Mouse (Mus musculus): Measurements from ENCODE around the gene Slc20a1. TPM values are rescaled to one million over a fixed set of nuclear protein-coding genes. Genes with fewer than 3 reads are reported as not detected.

The Slc20a1 gene
- polyA plus RNA-seq, 1 experiment from 2014 or later: 20.1 TPM

- Histone ChIP-seq H3K4me3 (ENCODE audit: low read length) (no peak overlapping the region), H3K36me3 (ENCODE audit: control insufficient read depth, insufficient read depth, low read length) (no peaks in the 10 kb centered on the region), H3K4me2 (ENCODE audit: low read depth, low read length) (no peak overlapping the region), H3K9ac (ENCODE audit: low read length) (no peak overlapping the region), H3K27ac (ENCODE audit: low read length) (no peak overlapping the region), H3K27me3 (ENCODE audit: control insufficient read depth, insufficient read depth, low read depth, low read length) (no peaks in the 10 kb centered on the region), H3K4me1 (replicated peaks; ENCODE audit: control insufficient read depth, insufficient read depth, low read length) (no peaks in the 10 kb centered on the region), H3K9me3 (ENCODE audit: control insufficient read depth, low read length) (no peaks in the 10 kb centered on the region)
- 85% methylated on average over 4 of the region's 4 CpGs for WGBS
- ATAC-seq (ENCODE audit: low read depth): no peak
These were observed 20.1 kb downstream of the Slc20a1 start for GRCm38 (mm10) chr2:129218537-129219105.

DNA sequence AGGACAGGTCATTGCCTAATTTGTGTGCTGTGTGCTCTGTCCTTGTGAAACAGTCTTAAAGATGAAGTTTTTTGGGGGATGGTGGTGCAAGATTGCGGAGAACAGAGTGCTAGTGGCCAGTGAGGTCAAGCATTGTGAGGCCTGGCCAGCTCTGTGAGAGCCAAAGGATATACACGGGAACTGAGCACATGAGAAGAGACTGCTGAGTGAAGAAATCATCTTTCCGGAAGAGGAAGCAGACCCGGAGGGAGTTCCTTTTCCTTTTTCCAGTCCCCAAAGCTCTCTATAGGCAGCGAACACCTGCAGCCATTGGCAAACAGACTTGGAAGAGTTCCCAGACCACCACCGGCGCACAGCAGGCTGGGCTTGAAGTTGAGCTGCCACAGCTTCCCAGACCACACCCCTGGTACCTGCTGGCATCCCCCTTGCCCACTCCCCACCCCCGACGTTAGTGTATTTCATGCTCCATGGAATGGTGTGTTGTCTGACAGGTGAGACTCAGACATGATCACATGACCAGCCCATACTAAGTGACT is 22.6 kb downstream of the Slc20a1 start:
- Histone ChIP-seq H3K9ac (ENCODE audit: low read length) (no peak overlapping the region), H3K27ac (ENCODE audit: low read length) (no peak overlapping the region), H3K36me3 (ENCODE audit: control insufficient read depth, insufficient read depth, low read length) (no peaks in the 10 kb centered on the region), H3K27me3 (ENCODE audit: control insufficient read depth, insufficient read depth, low read depth, low read length) (no peaks in the 10 kb centered on the region), H3K9me3 (ENCODE audit: control insufficient read depth, low read length) (no peaks in the 10 kb centered on the region), H3K4me1 (replicated peaks; ENCODE audit: control insufficient read depth, insufficient read depth, low read length) (no peaks in the 10 kb centered on the region), H3K4me3 (ENCODE audit: low read length) (no peak overlapping the region), H3K4me2 (ENCODE audit: low read depth, low read length) (no peak overlapping the region)
- 55% methylated on average over 9 of the region's 9 CpGs for WGBS
- ATAC-seq (ENCODE audit: low read depth): no peak

DNA sequence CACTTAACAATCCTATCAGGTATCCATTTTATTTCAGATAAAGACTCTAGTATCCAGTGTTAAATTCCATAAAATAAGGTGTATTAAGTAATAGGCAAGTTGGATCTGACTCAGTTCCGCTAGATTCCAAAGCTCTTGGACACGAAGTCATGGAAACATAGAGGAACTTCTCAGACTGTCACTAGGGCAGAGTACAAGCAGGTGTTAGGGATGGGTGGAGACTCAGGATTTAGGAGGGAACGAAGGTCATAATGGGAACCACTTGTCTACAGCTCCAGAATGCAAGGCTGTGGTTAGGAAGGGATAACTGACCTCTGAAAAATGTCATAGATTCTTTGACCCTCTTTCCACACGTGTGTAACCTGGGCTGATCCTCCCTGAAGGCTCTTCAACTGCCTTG is 25.6 kb downstream of the Slc20a1 start:
- Histone ChIP-seq H3K9me3 (ENCODE audit: control insufficient read depth, low read length) (no peaks in the 10 kb centered on the region), H3K9ac (ENCODE audit: low read length) (no peak overlapping the region), H3K27ac (ENCODE audit: low read length) (no peak overlapping the region), H3K4me1 (replicated peaks; ENCODE audit: control insufficient read depth, insufficient read depth, low read length) (no peaks in the 10 kb centered on the region), H3K4me2 (ENCODE audit: low read depth, low read length) (no peak overlapping the region), H3K27me3 (ENCODE audit: control insufficient read depth, insufficient read depth, low read depth, low read length) (no peaks in the 10 kb centered on the region), H3K4me3 (ENCODE audit: low read length) (no peak overlapping the region), H3K36me3 (ENCODE audit: control insufficient read depth, insufficient read depth, low read length) (no peaks in the 10 kb centered on the region)
- WGBS: 73% methylated on average over 4 of the region's 4 CpGs
- ATAC-seq (ENCODE audit: low read depth): no peak

- no peak overlapping the region for H3K4me3 ChIP-seq (ENCODE audit: low read length)
- no peaks in the 10 kb centered on the region for H3K9me3 ChIP-seq (ENCODE audit: control insufficient read depth, low read length)
- H3K4me2 ChIP-seq (ENCODE audit: low read depth, low read length): no peak overlapping the region
- H3K4me1 ChIP-seq (replicated peaks; ENCODE audit: control insufficient read depth, insufficient read depth, low read length): no peaks in the 10 kb centered on the region
- H3K27ac ChIP-seq (ENCODE audit: low read length): no peak overlapping the region
- 77% methylated on average over 17 of the region's 17 CpGs for WGBS
- H3K9ac ChIP-seq (ENCODE audit: low read length): no peak overlapping the region
- ATAC-seq (ENCODE audit: low read depth): no peak
- no peaks in the 10 kb centered on the region for H3K27me3 ChIP-seq (ENCODE audit: control insufficient read depth, insufficient read depth, low read depth, low read length)
- no peaks in the 10 kb centered on the region for H3K36me3 ChIP-seq (ENCODE audit: control insufficient read depth, insufficient read depth, low read length)
These were observed 26.8 kb downstream of the Slc20a1 start for GRCm38 (mm10) chr2:129225251-129225819.

GRCm38 (mm10) chr2:129226296-129226851 is 27.8 kb downstream of the Slc20a1 start:
- no peaks in the 10 kb centered on the region for H3K27me3 ChIP-seq (ENCODE audit: control insufficient read depth, insufficient read depth, low read depth, low read length)
- no peak overlapping the region for H3K4me2 ChIP-seq (ENCODE audit: low read depth, low read length)
- H3K27ac ChIP-seq (ENCODE audit: low read length): no peak overlapping the region
- H3K9me3 ChIP-seq (ENCODE audit: control insufficient read depth, low read length): no peaks in the 10 kb centered on the region
- no peak for ATAC-seq (ENCODE audit: low read depth)
- no peak overlapping the region for H3K4me3 ChIP-seq (ENCODE audit: low read length)
- WGBS: 60% methylated on average over 11 of the region's 11 CpGs
- H3K9ac ChIP-seq (ENCODE audit: low read length): no peak overlapping the region
- no peaks in the 10 kb centered on the region for H3K36me3 ChIP-seq (ENCODE audit: control insufficient read depth, insufficient read depth, low read length)
- H3K4me1 ChIP-seq (replicated peaks; ENCODE audit: control insufficient read depth, insufficient read depth, low read length): no peaks in the 10 kb centered on the region

GRCm38 (mm10) chr2:129227011-129227529 is 28.5 kb downstream of the Slc20a1 start:
- H3K36me3 ChIP-seq (ENCODE audit: control insufficient read depth, insufficient read depth, low read length): no peaks in the 10 kb centered on the region
- H3K27me3 ChIP-seq (ENCODE audit: control insufficient read depth, insufficient read depth, low read depth, low read length): no peaks in the 10 kb centered on the region
- no peak overlapping the region for H3K4me3 ChIP-seq (ENCODE audit: low read length)
- H3K4me1 ChIP-seq (replicated peaks; ENCODE audit: control insufficient read depth, insufficient read depth, low read length): no peaks in the 10 kb centered on the region
- no peak overlapping the region for H3K4me2 ChIP-seq (ENCODE audit: low read depth, low read length)
- H3K9me3 ChIP-seq (ENCODE audit: control insufficient read depth, low read length): no peaks in the 10 kb centered on the region
- no peak overlapping the region for H3K27ac ChIP-seq (ENCODE audit: low read length)
- WGBS: 69% methylated on average over 7 of the region's 7 CpGs
- H3K9ac ChIP-seq (ENCODE audit: low read length): no peak overlapping the region
- no peak for ATAC-seq (ENCODE audit: low read depth)

GRCm38 (mm10) chr2:129227709-129228108 is 29.1 kb downstream of the Slc20a1 start:
- WGBS: 55% methylated on average over 6 of the region's 7 CpGs
- H3K4me2 ChIP-seq (ENCODE audit: low read depth, low read length): no peak overlapping the region
- ATAC-seq (ENCODE audit: low read depth): no peak

DNA sequence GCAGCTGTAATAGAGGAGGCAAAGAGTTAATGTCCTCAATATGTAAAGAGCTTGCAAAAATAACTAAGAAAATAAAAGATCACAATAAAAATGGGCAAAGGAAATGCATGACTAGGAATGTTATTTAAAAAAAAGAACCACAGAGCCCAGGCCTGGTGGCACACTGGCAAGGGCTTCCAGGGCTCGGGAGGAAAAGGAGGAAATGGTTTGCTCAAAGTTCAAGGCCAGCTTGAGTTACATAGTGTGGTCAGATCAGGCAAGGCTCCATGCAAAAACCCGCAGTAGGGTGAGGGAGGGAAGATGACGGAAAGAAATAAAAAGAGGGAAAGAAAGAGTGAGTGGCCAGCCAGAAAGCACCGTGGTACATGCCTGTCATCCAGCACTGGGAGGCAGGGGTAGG is 30.0 kb downstream of the Slc20a1 start:
- no peak overlapping the region for H3K4me3 ChIP-seq (ENCODE audit: low read length)
- no peaks in the 10 kb centered on the region for H3K9me3 ChIP-seq (ENCODE audit: control insufficient read depth, low read length)
- no peaks in the 10 kb centered on the region; the same call in 1 of the 2 replicates for H3K27me3 ChIP-seq (ENCODE audit: control insufficient read depth, insufficient read depth, low read depth, low read length)
- H3K27ac ChIP-seq (ENCODE audit: low read length): no peak overlapping the region
- H3K36me3 ChIP-seq (ENCODE audit: control insufficient read depth, insufficient read depth, low read length): no peaks in the 10 kb centered on the region
- no peaks in the 10 kb centered on the region for H3K4me1 ChIP-seq (replicated peaks; ENCODE audit: control insufficient read depth, insufficient read depth, low read length)
- H3K4me2 ChIP-seq (ENCODE audit: low read depth, low read length): no peak overlapping the region
- no peak for ATAC-seq (ENCODE audit: low read depth)
- H3K9ac ChIP-seq (ENCODE audit: low read length): no peak overlapping the region
- WGBS: 80% methylated on average over 4 of the region's 4 CpGs

More at GRCm38 (mm10) chr2:129227709-129228108, 29.1 kb downstream of the Slc20a1 start:
- Histone ChIP-seq H3K27me3 (ENCODE audit: control insufficient read depth, insufficient read depth, low read depth, low read length) (no peaks in the 10 kb centered on the region; the same call in 1 of the 2 replicates), H3K27ac (ENCODE audit: low read length) (no peak overlapping the region), H3K4me3 (ENCODE audit: low read length) (no peak overlapping the region), H3K9me3 (ENCODE audit: control insufficient read depth, low read length) (no peaks in the 10 kb centered on the region), H3K9ac (ENCODE audit: low read length) (no peak overlapping the region), H3K4me1 (replicated peaks; ENCODE audit: control insufficient read depth, insufficient read depth, low read length) (no peaks in the 10 kb centered on the region), H3K36me3 (ENCODE audit: control insufficient read depth, insufficient read depth, low read length) (no peaks in the 10 kb centered on the region)

DNA sequence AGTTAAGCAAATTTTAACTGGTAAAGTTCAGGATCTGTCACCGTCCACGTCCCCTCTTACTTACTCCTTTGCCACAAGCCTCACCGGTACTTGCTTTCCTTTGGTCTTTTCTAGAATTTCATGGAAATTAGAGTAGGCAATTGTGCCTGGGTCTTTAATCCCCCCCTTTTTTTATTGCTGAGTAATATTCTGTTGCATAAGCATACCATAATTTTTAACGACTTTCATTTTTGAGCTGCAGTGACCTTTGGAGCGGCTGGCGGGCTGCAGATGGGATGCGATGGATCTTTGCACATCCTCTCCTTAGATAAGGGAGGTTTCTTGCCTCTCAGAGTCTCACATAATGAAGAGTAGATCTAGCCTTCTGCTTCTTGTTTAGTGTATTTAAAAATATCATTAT is 30.8 kb downstream of the Slc20a1 start:
- H3K9ac ChIP-seq (ENCODE audit: low read length): no peak overlapping the region
- H3K4me1 ChIP-seq (replicated peaks; ENCODE audit: control insufficient read depth, insufficient read depth, low read length): no peaks in the 10 kb centered on the region
- H3K9me3 ChIP-seq (ENCODE audit: control insufficient read depth, low read length): no peaks in the 10 kb centered on the region
- H3K36me3 ChIP-seq (ENCODE audit: control insufficient read depth, insufficient read depth, low read length): no peaks in the 10 kb centered on the region
- no peak overlapping the region for H3K4me2 ChIP-seq (ENCODE audit: low read depth, low read length)
- no peaks in the 10 kb centered on the region; the same call in 1 of the 2 replicates for H3K27me3 ChIP-seq (ENCODE audit: control insufficient read depth, insufficient read depth, low read depth, low read length)
- 90% methylated on average over 7 of the region's 7 CpGs for WGBS
- H3K4me3 ChIP-seq (ENCODE audit: low read length): no peak overlapping the region
- no peak for ATAC-seq (ENCODE audit: low read depth)
- H3K27ac ChIP-seq (ENCODE audit: low read length): no peak overlapping the region
